Mouse (Mus musculus): Measurements from ENCODE around the gene Ubiad1. TPM values are rescaled to one million over a fixed set of nuclear protein-coding genes. Genes with fewer than 3 reads are reported as not detected.

Ubiad1 gene
- polyA plus RNA-seq, 1 experiment: 12.7 TPM

DNA sequence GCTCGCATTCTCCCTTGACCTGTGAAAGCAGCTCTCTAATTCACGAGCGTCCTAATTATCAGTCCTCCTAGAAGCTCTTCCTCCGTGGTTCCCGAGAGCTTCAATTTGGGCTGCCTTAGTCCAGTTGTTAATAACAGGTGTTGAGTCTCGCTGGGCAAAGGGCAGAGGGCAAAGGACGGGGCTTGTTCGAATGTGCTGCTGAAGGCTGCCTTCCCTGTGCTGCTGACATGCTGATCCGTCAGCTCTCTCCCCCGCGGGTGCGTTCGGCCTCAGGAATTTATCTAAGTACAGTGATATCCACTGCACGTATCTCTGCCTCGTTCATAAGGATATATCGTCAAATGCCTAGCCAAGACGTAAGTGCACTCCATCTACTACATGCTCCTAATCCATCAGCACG is 11.2 kb downstream of the Ubiad1 start:
- Histone ChIP-seq H3K4me1 (ENCODE audit: control insufficient read depth, insufficient read depth, insufficient read length, low read length) (no peaks in the 10 kb centered on the region), H3K4me3 (ENCODE audit: insufficient read depth, low read depth, low read length) (no peak overlapping the region), H3K27ac (replicated peaks; ENCODE audit: low read depth, low read length) (no peak overlapping the region)

DNA sequence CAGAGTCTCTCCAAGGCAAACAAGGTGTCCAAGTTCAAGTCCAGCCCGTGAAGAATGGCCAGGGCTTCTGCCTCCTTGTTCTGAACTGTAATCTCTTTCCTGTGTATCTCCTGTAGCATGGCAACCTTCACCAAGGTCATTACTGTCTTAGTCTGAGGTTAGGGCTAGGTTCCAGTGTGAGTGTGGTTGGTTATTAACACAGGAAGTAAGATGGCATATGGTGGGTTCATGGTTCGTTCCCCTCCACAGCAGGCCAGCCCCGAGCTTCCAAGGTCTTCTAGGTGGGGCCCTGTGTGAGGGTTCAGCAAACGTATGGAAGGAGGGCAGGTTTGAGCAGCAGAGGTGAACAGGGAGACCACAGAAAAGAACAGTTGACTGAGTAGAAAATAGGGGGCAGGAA is 12.1 kb downstream of the Ubiad1 start:
- no peak overlapping the region for H3K27ac ChIP-seq (replicated peaks; ENCODE audit: low read depth, low read length)
- H3K4me3 ChIP-seq (ENCODE audit: insufficient read depth, low read depth, low read length): no peak overlapping the region
- 0 out of 2 replicates have a peak, but pooled peaks cover 2% of the 10 kb centered on the region for H3K4me1 ChIP-seq (ENCODE audit: control insufficient read depth, insufficient read depth, insufficient read length, low read length)

DNA sequence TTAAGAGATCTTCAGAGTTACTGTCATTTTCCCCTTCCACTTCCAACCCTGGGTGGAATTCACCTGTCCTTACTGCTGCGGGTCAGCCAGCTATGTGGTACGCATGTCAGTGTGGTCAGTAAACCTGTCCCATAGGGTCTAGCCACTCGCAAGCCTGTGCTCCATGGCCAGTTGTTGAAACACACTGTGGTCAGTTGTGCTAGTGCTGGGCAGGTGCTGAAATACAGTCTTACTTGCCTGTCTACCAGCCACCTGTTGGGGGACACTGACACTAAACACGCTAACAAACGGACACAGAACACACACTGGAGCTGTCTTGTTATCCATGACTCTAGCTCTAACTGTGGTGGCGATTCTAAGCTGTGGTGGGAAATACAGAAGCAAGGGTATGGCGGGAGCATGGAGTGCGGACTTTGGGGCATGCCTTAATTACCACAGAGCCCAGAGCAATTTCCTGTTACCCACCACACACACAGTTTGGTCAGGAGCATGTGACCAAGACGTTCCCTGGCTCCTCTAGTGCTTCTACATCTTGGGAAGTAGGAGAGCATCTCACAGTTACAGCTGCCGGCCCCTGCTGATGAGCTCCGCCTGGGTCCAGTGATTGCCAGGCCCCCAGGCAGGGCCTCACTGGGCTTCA is 13.6 kb downstream of the Ubiad1 start:
- no peak overlapping the region for H3K27ac ChIP-seq (replicated peaks; ENCODE audit: low read depth, low read length)
- no peak overlapping the region for H3K4me3 ChIP-seq (ENCODE audit: insufficient read depth, low read depth, low read length)
- H3K4me1 ChIP-seq (ENCODE audit: control insufficient read depth, insufficient read depth, insufficient read length, low read length): peaks cover 5% of the 10 kb centered on the region; the same call in 1 of the 2 replicates

DNA sequence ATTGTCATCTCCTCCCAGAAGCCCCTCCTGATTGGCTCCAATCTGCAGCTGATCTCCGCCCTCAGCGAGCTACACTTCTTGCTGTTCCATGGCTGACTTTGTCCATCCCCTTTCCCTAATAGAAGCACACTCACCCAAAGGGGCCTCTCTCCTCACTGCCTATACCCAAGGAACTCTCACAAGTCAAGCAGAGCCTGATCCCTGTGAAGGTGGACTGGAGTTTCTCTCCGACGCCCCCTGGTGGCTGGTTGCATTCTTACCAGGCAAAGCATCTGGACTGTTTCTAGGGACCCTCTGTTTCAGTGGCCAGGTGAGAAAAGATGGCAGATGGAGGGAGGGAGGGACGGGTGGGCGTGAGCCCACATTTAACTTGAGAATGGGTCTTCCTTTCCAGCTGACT is 14.9 kb downstream of the Ubiad1 start:
- Histone ChIP-seq H3K4me3 (ENCODE audit: insufficient read depth, low read depth, low read length) (no peak overlapping the region), H3K27ac (replicated peaks; ENCODE audit: low read depth, low read length) (no peak overlapping the region), H3K4me1 (ENCODE audit: control insufficient read depth, insufficient read depth, insufficient read length, low read length) (peaks cover 5% of the 10 kb centered on the region; the same call in 1 of the 2 replicates)

DNA sequence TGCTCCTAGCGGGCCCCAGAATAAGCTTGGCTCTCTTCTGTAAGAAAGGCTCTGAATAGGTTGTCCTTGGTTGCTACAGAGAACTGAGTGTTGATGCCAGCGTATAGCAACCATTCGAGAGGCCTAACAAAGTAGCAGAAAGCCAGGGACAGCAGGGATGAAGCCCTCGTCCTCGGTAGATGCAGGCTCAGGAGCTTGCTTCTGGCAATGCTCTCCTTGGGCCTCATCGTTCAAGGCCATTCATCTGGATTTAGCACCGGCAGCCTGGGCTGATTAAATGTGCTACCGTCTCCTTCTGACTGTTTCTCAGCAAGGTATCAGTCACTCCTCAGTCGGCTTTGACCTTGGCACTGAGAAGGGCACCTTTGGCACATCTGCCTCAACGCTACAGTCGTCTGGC is 15.4 kb downstream of the Ubiad1 start:
- no peak overlapping the region for H3K4me3 ChIP-seq (ENCODE audit: insufficient read depth, low read depth, low read length)
- no peak overlapping the region for H3K27ac ChIP-seq (replicated peaks; ENCODE audit: low read depth, low read length)
- peaks cover 5% of the 10 kb centered on the region; the same call in 1 of the 2 replicates for H3K4me1 ChIP-seq (ENCODE audit: control insufficient read depth, insufficient read depth, insufficient read length, low read length)

DNA sequence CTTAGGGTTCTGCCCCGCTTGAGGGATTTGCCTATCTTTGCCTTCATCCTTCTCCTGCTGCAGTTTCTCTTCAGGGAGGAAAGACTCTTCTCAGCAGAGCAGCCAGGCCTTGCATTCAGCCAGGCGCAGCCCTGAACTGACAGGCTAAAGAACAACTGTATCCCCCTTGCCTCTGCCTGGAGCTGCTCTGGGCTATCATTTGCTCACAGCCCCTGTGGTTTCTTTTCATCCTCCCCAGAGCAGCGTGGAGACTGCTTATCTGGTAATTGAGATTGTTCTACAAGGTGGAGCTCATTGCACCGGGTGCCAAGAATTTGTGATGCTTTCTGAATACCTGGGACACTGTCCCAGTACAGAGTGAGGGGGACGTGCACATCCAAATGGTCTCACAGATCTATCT is 16.0 kb downstream of the Ubiad1 start:
- Histone ChIP-seq H3K4me3 (ENCODE audit: insufficient read depth, low read depth, low read length) (no peak overlapping the region), H3K27ac (replicated peaks; ENCODE audit: low read depth, low read length) (no peak overlapping the region), H3K4me1 (ENCODE audit: control insufficient read depth, insufficient read depth, insufficient read length, low read length) (peaks cover 5% of the 10 kb centered on the region; the same call in 1 of the 2 replicates)

DNA sequence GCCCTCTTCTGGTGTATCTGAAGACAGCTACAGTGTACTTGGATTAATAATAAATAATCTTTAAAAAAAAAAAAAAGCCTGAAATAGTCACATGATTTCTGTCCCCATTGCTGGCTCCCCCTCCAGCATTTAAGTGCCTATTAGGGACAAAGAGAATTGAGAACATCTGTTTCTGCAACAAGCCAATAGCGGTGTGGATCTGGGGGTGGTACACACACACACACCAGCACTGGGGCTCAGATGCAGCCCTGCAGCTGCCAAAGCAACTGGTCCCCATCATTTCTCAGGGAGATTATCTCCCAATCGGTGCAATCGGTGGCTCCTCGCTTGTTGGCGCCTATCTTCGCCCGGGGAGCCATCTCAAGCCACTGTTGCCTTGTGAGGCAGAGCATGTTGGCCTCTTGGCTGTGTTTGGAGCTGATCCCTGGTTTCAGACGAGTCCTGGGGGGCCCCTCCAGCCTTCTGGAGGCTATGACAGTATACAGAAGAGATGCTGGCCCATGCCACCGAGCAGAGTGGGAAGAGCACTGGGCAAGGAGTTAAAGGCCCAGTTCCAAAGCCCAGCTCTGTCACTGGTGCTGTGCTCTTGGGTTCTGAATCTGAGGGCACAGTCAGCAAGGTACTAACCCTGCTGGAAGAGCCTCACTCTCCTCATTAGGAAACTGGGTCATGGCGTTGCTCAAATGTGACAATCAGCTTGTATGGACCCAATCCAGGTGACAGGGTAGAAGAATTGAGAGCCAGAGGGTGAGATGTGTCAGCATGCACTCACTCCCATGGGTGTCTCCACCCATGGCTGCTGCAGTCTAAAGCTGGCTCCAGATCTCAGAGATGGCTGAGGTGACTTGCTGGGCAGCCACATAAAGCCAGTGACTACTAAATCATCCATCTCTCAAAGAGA is 17.4 kb downstream of the Ubiad1 start:
- no peak overlapping the region for H3K4me3 ChIP-seq (ENCODE audit: insufficient read depth, low read depth, low read length)
- H3K4me1 ChIP-seq (ENCODE audit: control insufficient read depth, insufficient read depth, insufficient read length, low read length): peaks cover 5% of the 10 kb centered on the region; the same call in 1 of the 2 replicates
- no peak overlapping the region for H3K27ac ChIP-seq (replicated peaks; ENCODE audit: low read depth, low read length)

DNA sequence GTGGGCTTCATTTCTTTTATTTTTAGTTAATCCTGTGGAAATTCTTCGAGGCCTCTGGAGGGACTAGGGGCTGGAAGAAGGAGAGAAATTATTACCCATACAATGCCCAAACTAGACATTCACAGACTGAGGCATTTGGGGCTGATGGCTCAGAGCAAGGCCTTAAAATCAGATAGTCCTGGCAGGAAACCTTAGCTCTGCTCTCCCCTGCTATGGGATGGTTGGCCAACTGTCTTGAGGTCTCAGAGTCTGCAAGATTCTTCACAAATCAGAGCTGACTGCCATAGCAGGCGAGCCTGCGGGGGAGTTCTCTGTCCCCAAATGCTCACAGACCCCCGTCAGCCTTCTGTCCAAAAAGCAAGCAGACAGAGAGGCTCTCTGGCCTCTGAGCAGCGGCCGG is 27.0 kb downstream of the Ubiad1 start:
- Histone ChIP-seq H3K4me1 (ENCODE audit: control insufficient read depth, insufficient read depth, insufficient read length, low read length) (no peaks in the 10 kb centered on the region), H3K27ac (replicated peaks; ENCODE audit: low read depth, low read length) (no peak overlapping the region), H3K4me3 (ENCODE audit: insufficient read depth, low read depth, low read length) (no peak overlapping the region)

DNA sequence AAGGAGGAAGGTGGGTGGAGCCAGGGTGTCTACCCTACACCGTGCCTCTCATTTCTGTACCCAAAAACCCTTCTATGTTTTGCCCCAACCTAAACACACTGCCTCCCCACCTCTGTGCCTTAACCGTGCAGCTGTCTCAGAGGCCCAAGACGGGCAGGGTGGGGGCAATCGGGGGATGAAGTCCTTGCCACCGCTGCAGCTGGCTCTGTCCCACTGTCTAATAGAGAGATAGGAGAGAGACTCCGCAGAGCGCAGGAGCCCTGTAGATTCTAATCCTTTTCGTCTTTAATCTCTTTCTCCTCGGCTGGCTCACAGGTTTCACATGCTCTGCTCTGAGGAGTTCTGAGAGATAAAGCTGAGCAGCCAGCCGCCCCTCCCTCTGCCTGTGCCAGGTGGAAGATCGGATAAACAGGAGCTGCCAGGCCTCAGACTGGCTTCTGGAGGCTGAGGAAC is 27.5 kb downstream of the Ubiad1 start:
- Histone ChIP-seq H3K27ac (replicated peaks; ENCODE audit: low read depth, low read length) (no peak overlapping the region), H3K4me1 (ENCODE audit: control insufficient read depth, insufficient read depth, insufficient read length, low read length) (no peaks in the 10 kb centered on the region), H3K4me3 (ENCODE audit: insufficient read depth, low read depth, low read length) (no peak overlapping the region)

DNA sequence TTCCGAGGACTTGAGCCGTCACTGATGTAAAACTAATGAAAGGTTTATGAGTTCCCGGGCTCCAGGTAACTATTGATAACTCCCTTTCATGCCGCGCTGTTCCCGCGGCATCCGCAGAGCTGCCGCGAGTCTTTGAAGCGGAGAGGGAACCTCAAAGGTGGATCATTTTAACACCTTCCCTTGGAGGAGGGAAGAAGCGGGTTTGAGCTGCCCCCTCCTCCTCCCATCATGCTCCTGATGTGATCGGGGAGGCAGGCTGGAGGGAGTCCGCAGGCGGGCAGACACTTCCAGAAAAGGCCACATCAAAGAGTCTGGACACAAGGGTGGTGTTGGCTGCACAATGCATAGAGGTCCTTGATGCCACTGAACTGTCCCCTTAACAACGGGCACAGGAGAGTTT is 29.0 kb downstream of the Ubiad1 start:
- H3K27ac ChIP-seq (replicated peaks; ENCODE audit: low read depth, low read length): no peak overlapping the region
- no peaks in the 10 kb centered on the region for H3K4me1 ChIP-seq (ENCODE audit: control insufficient read depth, insufficient read depth, insufficient read length, low read length)
- H3K4me3 ChIP-seq (ENCODE audit: insufficient read depth, low read depth, low read length): no peak overlapping the region

DNA sequence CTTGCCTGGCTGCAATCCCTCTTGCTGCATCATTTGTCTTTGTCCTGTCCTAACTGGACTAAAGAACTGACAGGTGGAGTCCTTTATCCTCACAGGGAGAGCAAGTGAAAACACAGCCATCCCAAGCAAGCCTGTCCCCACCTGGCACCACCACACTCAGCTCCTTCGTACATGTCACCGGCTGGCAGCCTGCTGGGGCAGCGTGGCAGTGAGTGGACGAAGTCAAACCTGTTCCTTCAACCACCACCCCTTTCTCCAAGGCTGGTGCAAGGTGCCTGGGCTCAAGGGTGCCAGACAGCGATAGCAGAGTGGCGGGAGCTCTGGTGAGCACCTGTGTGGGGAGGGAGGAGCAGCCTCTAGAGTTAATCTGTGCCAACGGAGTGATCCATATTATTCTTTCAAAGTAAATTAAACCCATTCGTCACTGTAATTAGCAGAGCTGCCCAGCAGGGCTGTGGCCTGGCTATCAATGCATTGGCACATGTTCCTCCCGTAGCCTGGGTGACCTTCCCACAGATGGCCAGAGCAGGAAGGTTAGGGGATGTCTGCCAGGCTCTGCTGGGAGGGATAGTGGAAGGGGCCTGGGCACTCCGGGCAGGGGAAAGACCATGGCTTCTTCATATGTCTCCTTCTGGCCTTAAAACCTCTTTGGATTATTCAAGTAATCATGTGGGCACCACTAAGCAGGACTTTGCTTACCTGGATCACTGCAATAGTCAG is 36.2 kb downstream of the Ubiad1 start:
- Histone ChIP-seq H3K4me3 (ENCODE audit: insufficient read depth, low read depth, low read length) (no peak overlapping the region), H3K4me1 (ENCODE audit: control insufficient read depth, insufficient read depth, insufficient read length, low read length) (no peaks in the 10 kb centered on the region), H3K27ac (replicated peaks; ENCODE audit: low read depth, low read length) (no peak overlapping the region)

DNA sequence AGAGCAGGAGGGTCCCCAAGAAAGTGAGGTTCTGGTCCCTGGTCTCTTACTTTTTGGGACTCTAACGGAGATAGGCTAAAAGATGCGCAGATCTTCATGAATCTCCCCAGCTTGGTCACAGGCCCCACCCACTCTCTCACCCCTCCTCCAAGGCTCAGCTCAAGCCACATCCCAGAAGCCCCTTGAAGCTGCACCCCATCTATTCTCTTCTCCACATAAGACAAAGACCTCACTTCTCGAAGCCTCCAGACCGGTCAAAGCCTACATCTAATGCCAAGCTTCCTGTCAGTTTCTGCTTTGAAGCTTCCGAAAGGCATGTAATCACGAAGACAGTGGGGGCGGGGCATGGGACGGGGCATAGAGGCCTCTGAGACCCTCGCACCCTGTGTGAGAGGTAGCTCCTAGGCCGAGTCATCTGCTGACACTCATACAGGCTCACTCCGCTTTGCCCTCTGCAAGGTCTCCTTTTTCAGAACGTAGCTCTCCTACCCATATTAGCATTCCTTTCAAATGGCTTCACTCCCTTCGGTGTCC is 39.2 kb downstream of the Ubiad1 start:
- no peaks in the 10 kb centered on the region for H3K4me1 ChIP-seq (ENCODE audit: control insufficient read depth, insufficient read depth, insufficient read length, low read length)
- H3K27ac ChIP-seq (replicated peaks; ENCODE audit: low read depth, low read length): no peak overlapping the region
- H3K4me3 ChIP-seq (ENCODE audit: insufficient read depth, low read depth, low read length): no peak overlapping the region

DNA sequence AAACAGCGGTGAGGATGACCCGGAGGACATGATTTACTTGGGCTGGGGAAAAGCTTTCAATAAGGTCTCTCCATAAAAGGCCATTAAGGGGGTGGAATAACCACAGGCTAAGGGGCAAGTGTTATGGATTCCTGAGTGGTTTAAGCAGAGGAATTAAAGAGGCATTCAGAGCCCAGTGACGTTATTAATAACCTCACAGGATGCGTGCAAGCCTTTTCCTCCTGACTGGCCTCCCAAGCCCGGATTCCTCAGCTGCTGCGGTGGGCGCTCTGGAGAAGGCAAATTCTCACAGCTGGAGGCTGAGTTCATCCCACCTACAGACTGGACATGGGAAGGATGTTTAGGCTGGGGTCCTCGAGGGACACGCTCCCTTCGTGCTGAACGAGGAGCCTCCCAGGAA is 39.8 kb downstream of the Ubiad1 start:
- H3K4me3 ChIP-seq (ENCODE audit: insufficient read depth, low read depth, low read length): no peak overlapping the region
- H3K4me1 ChIP-seq (ENCODE audit: control insufficient read depth, insufficient read depth, insufficient read length, low read length): no peaks in the 10 kb centered on the region
- no peak overlapping the region for H3K27ac ChIP-seq (replicated peaks; ENCODE audit: low read depth, low read length)

DNA sequence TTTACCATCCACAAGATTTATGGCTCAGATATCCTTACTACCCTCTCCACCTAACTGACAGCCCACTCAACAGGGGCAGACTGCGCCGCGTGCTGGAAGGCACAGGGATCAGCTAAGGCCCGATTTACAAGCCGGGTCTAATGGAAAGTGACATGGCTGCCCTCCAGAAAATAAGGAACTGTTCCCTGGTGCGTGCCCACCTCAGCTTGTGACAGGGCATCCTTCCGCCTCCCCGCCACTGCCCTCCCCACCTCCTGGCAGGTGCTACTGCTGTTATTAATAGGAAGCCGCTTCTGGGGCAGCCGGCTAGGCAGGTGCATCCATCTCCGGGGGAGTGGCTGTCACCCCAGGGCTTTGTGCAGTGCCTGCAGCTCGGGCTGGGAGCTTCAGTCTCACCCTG is 41.2 kb downstream of the Ubiad1 start:
- H3K4me3 ChIP-seq (ENCODE audit: insufficient read depth, low read depth, low read length): no peak overlapping the region
- no peaks in the 10 kb centered on the region for H3K4me1 ChIP-seq (ENCODE audit: control insufficient read depth, insufficient read depth, insufficient read length, low read length)
- H3K27ac ChIP-seq (replicated peaks; ENCODE audit: low read depth, low read length): no peak overlapping the region

All from brown adipose tissue, adult 24 weeks (tissue).